Mouse (Mus musculus): ENCODE results near the gene D6Wsu163e. TPM values are rescaled to one million over a fixed set of nuclear protein-coding genes. Genes with fewer than 3 reads are reported as not detected.

D6Wsu163e gene
- total RNA-seq, 2 experiments from 2014 or later, result 44.1 to 55.6 TPM

- intact Hi-C loops (cut with DNase I), result no loop called here
- no peak for DNase-seq
Observed at GRCm38 (mm10) chr6:126996399-126996798, 56.6 kb downstream of the D6Wsu163e start.

GRCm38 (mm10) chr6:127005646-127006045 lies 65.9 kb downstream of the D6Wsu163e start:
- DNase-seq, result no peak
- intact Hi-C loops (cut with DNase I), result no loop called here

- no peak for DNase-seq
- intact Hi-C loops (cut with DNase I), result no loop called here
Observed at GRCm38 (mm10) chr6:127006551-127006950, 66.8 kb downstream of the D6Wsu163e start.

GRCm38 (mm10) chr6:127010021-127010420 lies 70.3 kb downstream of the D6Wsu163e start:
- intact Hi-C loops (cut with DNase I), result no loop called here

GRCm38 (mm10) chr6:127011947-127012535 lies 72.3 kb downstream of the D6Wsu163e start:
- intact Hi-C loops (cut with DNase I), result no loop called here
- no peak for DNase-seq

More at GRCm38 (mm10) chr6:127010021-127010420, 70.3 kb downstream of the D6Wsu163e start:
- no peak for DNase-seq

GRCm38 (mm10) chr6:127014906-127015770 lies 75.4 kb downstream of the D6Wsu163e start, which contains the start of gene Fgf6:
Fgf6 (plus strand) TSS chr6:127015586.
- intact Hi-C loops (cut with DNase I), result no loop called here

GRCm38 (mm10) chr6:127019254-127019653 lies 79.5 kb downstream of the D6Wsu163e start:
- DNase-seq, result no peak
- intact Hi-C loops (cut with DNase I), result no loop called here

More at GRCm38 (mm10) chr6:127014906-127015770, 75.4 kb downstream of the D6Wsu163e start, which contains the start of gene Fgf6:
- DNase-seq, result no peak

GRCm38 (mm10) chr6:127020431-127020830 lies 80.7 kb downstream of the D6Wsu163e start:
- intact Hi-C loops (cut with DNase I), result no loop called here
- DNase-seq, result no peak

GRCm38 (mm10) chr6:127024836-127025235 lies 85.1 kb downstream of the D6Wsu163e start:
- DNase-seq, result no peak
- intact Hi-C loops (cut with DNase I), result no loop called here

Other genes with a start within 250 kb of the D6Wsu163e start
- gene Kcna6, start 199.3 kb upstream of the D6Wsu163e start, total RNA-seq (2021), result 10 to 100 TPM; 59.1 to 60.9 TPM
- 100 to 1,000 TPM; 119 to 121 TPM for gene Ndufa9, start 90.8 kb upstream of the D6Wsu163e start, total RNA-seq (2021)
- gene Akap3, start 86.9 kb upstream of the D6Wsu163e start, total RNA-seq (2021), result under 1 TPM; 0.12 to 0.30 TPM
- not detected for gene Dyrk4, start 18.1 kb upstream of the D6Wsu163e start, total RNA-seq (2021)
- 1 to 10 TPM; 6.8 to 8.1 TPM for gene Rad51ap1, start 375 bp upstream of the D6Wsu163e start, total RNA-seq (2021)
- gene Fgf6, start 75.6 kb downstream of the D6Wsu163e start, total RNA-seq (2021), result not detected
- under 1 TPM; 0.38 to 0.54 TPM for gene Fgf23, start 132.9 kb downstream of the D6Wsu163e start, total RNA-seq (2021)
- gene Tigar, start 169.6 kb downstream of the D6Wsu163e start, total RNA-seq (2021), result 10 to 100 TPM; 16.4 to 18.6 TPM
- 100 to 1,000 TPM; 139 to 147 TPM for gene Ccnd2, start 212.2 kb downstream of the D6Wsu163e start, total RNA-seq (2021)